Mouse (Mus musculus): ENCODE measurements around the gene 4930519G04Rik. TPM values are rescaled to one million over a fixed set of nuclear protein-coding genes. Genes with fewer than 3 reads are reported as not detected.
A peak's percentile ranks its signal among the peaks of the same experiment; 100 is the strongest.
"Not testable (repeated sequence)": the region's sequence is repeated elsewhere in the genome, so short reads cannot be mapped to it uniquely, and the experiment has no call there.

4930519G04Rik gene
- polyA plus RNA-seq (2016; fragmentation: Nextera tagmentation; extraction: Ambion mirVana): not detected in 2 replicates

DNA sequence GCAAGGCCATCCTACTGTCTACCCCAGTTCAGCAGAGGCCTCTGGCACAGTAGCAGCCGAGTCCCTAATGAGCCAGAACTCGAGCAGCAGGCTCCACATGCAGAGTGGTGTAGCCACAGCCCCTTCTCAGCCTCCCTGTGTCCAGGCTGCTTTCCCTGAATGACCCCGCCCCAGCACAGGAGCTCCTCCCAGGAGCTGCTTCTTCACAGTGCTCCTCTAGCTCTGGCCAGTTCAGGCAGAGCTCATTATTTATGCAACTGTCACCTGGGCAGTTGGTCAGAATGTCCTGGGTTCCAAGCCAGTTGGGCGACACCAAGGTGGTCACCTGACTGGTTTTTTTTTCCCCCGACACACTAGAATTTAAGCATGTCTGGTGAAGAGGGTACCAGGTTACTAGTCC, at the start of gene 4930519G04Rik:
4930519G04Rik (plus strand) TSS at position 301 of the 400 bp plus-strand sequence.
- peaks cover 13% of the 10 kb centered on the region for H3K27me3 ChIP-seq (replicated peaks; ENCODE audit: low read depth, poor library complexity, severe bottlenecking)
- WGBS: 81% methylated on average over 3 of the region's 5 CpGs

DNA sequence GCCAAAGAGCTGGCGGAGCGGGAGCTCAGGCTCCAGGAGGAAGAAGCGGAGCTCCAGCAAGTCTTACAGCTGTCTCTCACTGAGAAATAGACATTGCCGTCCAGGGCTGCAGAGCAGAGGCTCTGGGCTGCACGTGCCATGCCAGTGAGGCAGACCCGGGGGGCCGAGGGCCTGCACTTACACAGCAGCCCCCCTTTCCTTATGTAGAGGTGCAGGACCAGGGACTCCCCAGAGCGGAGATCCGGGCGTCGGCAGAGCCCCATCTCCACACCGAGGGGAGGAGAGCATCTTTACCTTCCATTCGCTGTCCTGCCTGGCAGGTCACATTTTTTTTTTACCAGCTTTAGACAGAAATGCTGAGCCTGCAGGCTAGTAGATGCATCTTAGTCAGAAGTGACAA, 49.1 kb upstream of the 4930519G04Rik start:
- peaks cover 97% of the 10 kb centered on the region for H3K36me3 ChIP-seq (replicated peaks)

More for the DNA sequence above, at the start of gene 4930519G04Rik:
- H3K36me3 ChIP-seq (replicated peaks); H3K4me3 ChIP-seq; H3K4me1 ChIP-seq; H3K9me3 ChIP-seq; DNase-seq (ENCODE audit: low spot score); H3K27ac ChIP-seq (replicated peaks): not testable (repeated sequence)

DNA sequence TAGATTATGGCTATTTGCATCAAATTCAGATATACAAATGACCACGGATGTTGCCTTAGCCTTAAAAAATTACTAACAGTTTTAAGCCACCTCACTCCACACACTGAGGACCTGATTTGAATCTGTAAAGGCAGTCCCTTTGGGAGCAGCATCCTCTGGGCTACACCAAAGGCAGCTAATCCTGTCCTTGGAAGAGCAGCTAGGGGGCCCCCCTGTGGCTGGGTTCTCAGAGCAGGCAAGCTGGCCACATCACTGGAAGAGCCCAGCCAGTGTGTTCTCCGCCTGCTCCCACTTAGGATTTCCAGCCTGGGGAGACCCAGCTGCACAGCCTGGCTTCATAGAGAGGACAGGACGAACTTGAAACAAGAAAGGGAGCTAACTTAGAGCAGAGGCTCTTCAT, 48.5 kb upstream of the 4930519G04Rik start:
- H3K27ac ChIP-seq (replicated peaks): no peak overlapping the region
- H3K4me1 ChIP-seq: peaks cover 52% of the 10 kb centered on the region
- peaks cover 97% of the 10 kb centered on the region for H3K36me3 ChIP-seq (replicated peaks)
- peak; percentile 46 for DNase-seq (ENCODE audit: low spot score)
- no peaks in the 10 kb centered on the region for H3K9me3 ChIP-seq
- no peak overlapping the region for H3K4me3 ChIP-seq
- WGBS: 34% methylated on average over 3 of the region's 3 CpGs
- no peaks in the 10 kb centered on the region for H3K27me3 ChIP-seq (replicated peaks; ENCODE audit: low read depth, poor library complexity, severe bottlenecking)

More for the DNA sequence above, 49.1 kb upstream of the 4930519G04Rik start:
- no peaks in the 10 kb centered on the region for H3K9me3 ChIP-seq
- WGBS: 84% methylated on average over 13 of the region's 13 CpGs
- H3K27ac ChIP-seq (replicated peaks): no peak overlapping the region
- H3K27me3 ChIP-seq (replicated peaks; ENCODE audit: low read depth, poor library complexity, severe bottlenecking): no peaks in the 10 kb centered on the region
- H3K4me1 ChIP-seq: peaks cover 45% of the 10 kb centered on the region
- DNase-seq (ENCODE audit: low spot score): no peak
- H3K4me3 ChIP-seq: no peak overlapping the region

DNA sequence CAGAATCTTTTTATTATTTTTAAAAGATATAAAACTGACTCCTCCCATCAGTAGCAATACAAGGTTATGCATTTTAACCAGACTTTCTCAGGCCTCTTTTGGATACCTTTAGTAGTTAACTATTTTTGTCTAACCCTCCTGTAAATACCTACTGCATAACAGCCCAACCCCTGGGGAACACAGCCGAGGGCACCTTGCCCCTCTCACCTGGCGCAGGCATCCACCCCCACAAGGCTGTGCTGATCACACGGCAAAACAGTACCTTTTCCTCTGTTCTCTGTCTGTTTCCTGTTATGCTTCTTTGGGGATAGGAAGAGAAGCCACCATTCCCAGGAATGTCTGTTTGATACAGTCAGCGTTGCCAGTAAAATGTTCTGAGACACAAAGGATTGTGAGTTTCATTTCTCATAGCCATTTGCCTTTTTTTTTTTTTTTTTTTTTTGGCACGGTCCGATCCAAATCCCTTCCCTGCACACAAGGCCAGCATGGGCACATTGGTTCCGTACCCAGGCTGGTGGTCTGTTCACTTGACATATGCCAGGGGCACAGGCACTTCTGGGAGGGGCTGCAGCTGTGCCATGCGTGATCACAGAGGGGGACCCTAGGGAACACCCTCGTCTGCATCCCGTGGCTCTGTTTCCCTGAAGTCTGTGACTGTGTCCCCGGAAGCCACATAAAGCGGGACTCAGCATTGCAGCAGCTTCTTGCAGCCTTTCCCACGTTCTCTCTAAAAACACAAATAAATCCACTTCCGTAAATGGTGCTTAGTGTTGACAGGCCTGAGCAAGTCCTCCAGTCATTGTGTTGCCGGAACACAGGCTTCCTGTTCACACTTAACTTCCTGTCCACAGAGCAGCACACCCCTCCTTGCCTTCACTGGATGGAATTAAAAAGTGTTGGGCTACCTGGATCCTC, 47.8 kb upstream of the 4930519G04Rik start:
- no peak for DNase-seq (ENCODE audit: low spot score)
- peaks cover 98% of the 10 kb centered on the region for H3K36me3 ChIP-seq (replicated peaks)
- no peak overlapping the region for H3K4me3 ChIP-seq
- H3K27me3 ChIP-seq (replicated peaks; ENCODE audit: low read depth, poor library complexity, severe bottlenecking): no peaks in the 10 kb centered on the region
- H3K9me3 ChIP-seq: no peaks in the 10 kb centered on the region
- no peak overlapping the region for H3K27ac ChIP-seq (replicated peaks)
- H3K4me1 ChIP-seq: peaks cover 52% of the 10 kb centered on the region
- 76% methylated on average over 15 of the region's 15 CpGs for WGBS

DNA sequence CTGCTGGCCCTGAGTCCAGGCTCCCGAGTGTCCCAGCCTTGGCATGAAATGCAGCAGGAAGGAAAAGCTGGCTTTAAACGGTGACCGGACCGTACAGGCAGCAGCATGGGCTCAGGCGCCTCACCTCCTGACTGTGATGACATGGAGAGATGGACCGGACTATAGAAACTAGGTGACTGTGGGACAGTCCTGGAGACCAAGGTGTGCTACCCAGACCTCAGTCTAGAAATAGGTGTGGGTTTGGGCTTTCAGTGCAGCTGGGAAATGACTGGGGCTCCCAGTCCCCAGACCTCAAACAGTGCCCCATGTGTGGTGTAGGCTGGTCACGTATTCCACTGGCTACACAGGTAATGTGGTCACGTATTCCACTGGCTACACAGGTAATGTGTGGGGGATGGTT, 46.8 kb upstream of the 4930519G04Rik start:
- H3K9me3 ChIP-seq: no peaks in the 10 kb centered on the region
- H3K4me3 ChIP-seq: no peak overlapping the region
- H3K27me3 ChIP-seq (replicated peaks; ENCODE audit: low read depth, poor library complexity, severe bottlenecking): no peaks in the 10 kb centered on the region
- peaks cover 45% of the 10 kb centered on the region for H3K4me1 ChIP-seq
- no peak overlapping the region for H3K27ac ChIP-seq (replicated peaks)
- H3K36me3 ChIP-seq (replicated peaks): peaks cover 98% of the 10 kb centered on the region
- 87% methylated on average over 8 of the region's 8 CpGs for WGBS
- no peak for DNase-seq (ENCODE audit: low spot score)

DNA sequence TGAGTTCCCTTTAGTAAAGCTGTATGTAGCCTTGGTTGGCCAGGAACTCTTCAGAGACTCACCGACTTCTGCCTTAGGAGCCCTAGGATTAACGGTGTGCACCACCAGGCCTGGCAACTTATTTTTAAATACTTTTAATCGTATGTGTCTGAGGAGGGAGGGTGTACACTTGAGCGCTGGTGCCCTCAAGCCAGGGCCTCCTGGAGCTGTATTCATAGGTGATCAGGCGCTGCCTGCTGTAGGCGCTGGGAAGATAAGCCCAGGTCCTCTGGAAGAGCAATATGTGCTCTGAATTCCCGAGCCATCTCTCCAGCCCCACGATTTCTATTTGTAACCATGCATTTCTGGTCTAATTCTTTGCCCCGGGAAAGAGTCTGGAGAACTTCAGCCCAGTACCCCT, 46.4 kb upstream of the 4930519G04Rik start:
- no peaks in the 10 kb centered on the region for H3K27me3 ChIP-seq (replicated peaks; ENCODE audit: low read depth, poor library complexity, severe bottlenecking)
- peaks cover 43% of the 10 kb centered on the region for H3K4me1 ChIP-seq
- no peak overlapping the region for H3K4me3 ChIP-seq
- 46% methylated on average over 9 of the region's 9 CpGs for WGBS
- no peak overlapping the region for H3K27ac ChIP-seq (replicated peaks)
- no peaks in the 10 kb centered on the region for H3K9me3 ChIP-seq
- DNase-seq (ENCODE audit: low spot score): no peak
- peaks cover 96% of the 10 kb centered on the region for H3K36me3 ChIP-seq (replicated peaks)

DNA sequence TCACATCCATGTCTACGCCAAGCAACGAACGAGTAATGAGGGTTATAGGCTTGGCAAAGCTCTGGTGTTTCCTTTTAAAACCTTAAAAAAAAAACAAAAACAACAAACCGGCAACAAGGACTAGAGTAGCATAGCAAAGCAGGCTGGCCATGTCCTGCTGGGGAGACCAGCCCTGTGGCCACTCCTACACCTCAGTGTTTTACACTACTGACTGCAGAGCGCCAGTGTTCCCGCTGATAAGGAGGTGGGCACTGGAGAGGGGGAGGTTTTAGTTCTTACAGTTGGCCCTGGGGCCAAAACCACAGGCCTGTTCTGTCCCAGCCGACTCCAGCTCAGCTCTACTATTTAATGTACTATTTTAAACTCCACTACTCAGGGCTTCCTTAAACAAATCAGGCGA, 46.0 kb upstream of the 4930519G04Rik start:
- 33% methylated on average over 8 of the region's 8 CpGs for WGBS
- no peaks in the 10 kb centered on the region for H3K27me3 ChIP-seq (replicated peaks; ENCODE audit: low read depth, poor library complexity, severe bottlenecking)
- no peak overlapping the region for H3K4me3 ChIP-seq
- no peak for DNase-seq (ENCODE audit: low spot score)
- H3K27ac ChIP-seq (replicated peaks): no peak overlapping the region
- peaks cover 96% of the 10 kb centered on the region for H3K36me3 ChIP-seq (replicated peaks)
- no peaks in the 10 kb centered on the region for H3K9me3 ChIP-seq
- H3K4me1 ChIP-seq: peaks cover 47% of the 10 kb centered on the region

DNA sequence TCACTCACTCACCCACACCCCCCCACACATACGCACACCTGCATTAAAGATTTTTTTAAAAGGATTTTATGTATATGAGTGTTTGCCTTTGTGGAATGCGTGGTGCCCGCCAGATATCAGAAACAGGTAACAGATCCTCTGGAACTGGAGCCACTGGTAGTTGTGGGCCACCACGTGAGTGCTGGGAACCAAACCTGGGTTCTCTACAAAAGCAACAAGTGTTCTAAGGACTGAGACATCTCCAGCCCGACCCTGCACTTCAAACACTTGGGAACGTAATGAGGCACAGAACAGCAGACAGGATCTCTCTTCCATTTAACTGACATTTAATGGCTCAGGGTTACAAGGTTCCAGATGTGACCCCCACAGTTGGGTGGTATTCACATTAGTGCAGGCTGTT, 45.6 kb upstream of the 4930519G04Rik start:
- Histone ChIP-seq H3K36me3 (replicated peaks) (peaks cover 96% of the 10 kb centered on the region), H3K9me3 (no peaks in the 10 kb centered on the region), H3K4me1 (peaks cover 52% of the 10 kb centered on the region), H3K4me3 (no peak overlapping the region), H3K27me3 (replicated peaks; ENCODE audit: low read depth, poor library complexity, severe bottlenecking) (no peaks in the 10 kb centered on the region), H3K27ac (replicated peaks) (no peak overlapping the region)
- peak; percentile 24 for DNase-seq (ENCODE audit: low spot score)
- 58% methylated on average over 6 of the region's 6 CpGs for WGBS

DNA sequence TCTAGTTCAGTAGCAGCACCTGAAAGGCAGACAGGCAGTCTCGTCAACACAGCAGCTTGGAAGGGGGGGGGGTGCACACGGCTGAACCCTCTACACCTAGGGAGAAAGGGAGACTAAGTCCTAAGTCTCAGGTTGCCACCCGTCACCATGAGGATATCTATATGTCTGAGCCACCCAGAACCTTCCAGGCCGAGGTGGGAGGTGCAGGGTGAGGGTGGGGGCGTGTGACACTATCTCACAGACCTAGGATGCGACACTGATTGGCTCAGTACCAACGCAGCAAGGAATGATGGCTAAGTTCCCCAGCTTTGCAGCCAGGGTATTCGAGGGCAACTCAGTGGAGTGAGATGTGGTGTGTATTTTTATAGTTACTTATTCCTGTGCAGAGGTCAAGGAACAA, 45.1 kb upstream of the 4930519G04Rik start:
- no peaks in the 10 kb centered on the region for H3K9me3 ChIP-seq
- H3K4me1 ChIP-seq: peaks cover 53% of the 10 kb centered on the region
- no peak overlapping the region for H3K4me3 ChIP-seq
- H3K27ac ChIP-seq (replicated peaks): no peak overlapping the region
- whole genome bisulfite sequencing: 72% methylated on average over 8 of the region's 8 CpGs
- DNase-seq (ENCODE audit: low spot score): no peak
- peaks cover 92% of the 10 kb centered on the region for H3K36me3 ChIP-seq (replicated peaks)
- H3K27me3 ChIP-seq (replicated peaks; ENCODE audit: low read depth, poor library complexity, severe bottlenecking): no peaks in the 10 kb centered on the region

DNA sequence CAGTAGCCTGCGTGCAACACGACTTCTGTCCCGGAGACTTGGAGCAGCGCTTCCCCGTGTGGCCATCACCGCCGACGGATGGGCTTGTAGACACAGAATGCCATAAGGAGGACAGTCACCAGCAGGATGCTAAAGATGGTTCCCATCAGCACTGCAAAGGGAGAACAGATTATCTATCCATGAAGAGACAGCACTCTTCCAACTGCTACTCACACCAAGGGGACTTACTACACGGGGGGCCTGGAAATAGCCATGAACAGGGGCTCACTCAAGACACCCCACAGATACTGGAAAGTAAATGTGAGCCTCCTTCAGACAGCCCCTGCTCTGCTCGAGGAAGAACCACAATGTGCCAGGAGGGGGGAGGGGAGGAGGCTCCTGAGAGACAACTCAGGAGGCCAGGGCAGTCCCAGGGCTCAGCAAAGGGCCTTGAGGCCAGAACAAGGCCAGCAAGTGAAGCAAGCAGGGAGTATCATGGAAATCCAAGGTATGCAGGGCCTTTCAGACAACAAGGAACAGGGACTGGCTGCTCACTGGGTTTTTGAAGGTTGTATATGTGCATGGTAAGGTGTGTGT, 44.2 kb upstream of the 4930519G04Rik start:
- 82% methylated on average over 10 of the region's 10 CpGs for WGBS
- H3K9me3 ChIP-seq: no peaks in the 10 kb centered on the region
- H3K36me3 ChIP-seq (replicated peaks): peaks cover 83% of the 10 kb centered on the region
- H3K27me3 ChIP-seq (replicated peaks; ENCODE audit: low read depth, poor library complexity, severe bottlenecking): no peaks in the 10 kb centered on the region
- no peak for DNase-seq (ENCODE audit: low spot score)
- peaks cover 53% of the 10 kb centered on the region for H3K4me1 ChIP-seq
- H3K4me3 ChIP-seq: no peak overlapping the region
- no peak overlapping the region for H3K27ac ChIP-seq (replicated peaks)

DNA sequence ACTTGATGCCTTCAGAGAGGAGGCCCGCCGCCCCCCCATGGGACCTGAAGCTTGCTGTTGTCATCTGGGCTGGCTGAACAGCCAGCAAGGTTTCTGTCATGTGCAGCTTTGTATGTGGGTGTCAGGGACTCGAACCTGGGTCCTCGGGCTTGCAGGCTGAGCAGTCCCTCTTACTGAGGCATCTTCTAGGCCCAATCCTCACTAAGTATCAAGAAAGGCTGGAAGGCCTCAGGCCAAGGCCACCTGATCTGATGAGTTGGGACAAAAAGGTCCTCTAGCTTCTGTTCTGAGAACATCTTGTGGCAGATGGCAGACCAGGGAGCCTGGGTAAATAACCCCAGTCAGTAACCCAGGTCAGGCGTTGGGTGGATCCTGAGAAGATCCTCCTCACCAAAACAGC, 43.6 kb upstream of the 4930519G04Rik start:
- no peaks in the 10 kb centered on the region for H3K9me3 ChIP-seq
- no peak for DNase-seq (ENCODE audit: low spot score)
- peaks cover 53% of the 10 kb centered on the region for H3K4me1 ChIP-seq

DNA sequence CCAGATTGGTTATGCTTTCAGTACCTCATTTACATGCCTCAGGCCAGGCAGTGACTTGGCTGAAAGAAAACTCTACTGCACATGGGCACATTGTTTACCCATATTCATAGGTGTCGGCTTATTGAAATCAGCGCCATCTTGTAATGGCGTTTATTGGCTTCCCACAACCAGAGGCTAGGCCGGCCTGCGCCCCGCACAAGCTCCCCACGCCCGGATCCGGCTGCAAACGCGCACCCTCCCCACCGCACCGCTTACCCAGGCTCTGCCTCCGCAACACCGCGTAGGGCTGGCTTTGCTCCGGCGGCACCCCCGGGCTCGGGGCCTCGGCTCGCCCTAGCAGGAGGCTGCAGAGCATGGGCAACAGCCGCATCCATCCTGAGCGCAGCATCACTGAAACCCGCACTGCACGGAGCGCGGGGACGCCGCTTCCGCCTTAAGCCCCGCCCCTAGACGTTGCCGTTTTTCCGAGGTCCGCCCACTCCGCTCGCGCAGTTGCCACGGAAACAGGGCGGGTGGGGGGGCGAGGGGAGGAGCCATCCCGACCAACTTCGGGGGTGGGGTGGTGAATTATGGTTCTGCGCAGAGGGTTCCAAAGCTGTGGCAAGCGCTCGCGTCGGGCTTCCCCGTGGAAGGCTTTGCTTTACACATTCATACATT, 39.8 kb upstream of the 4930519G04Rik start:
- Histone ChIP-seq H3K27me3 (replicated peaks; ENCODE audit: low read depth, poor library complexity, severe bottlenecking) (no peaks in the 10 kb centered on the region), H3K4me1 (peaks cover 32% of the 10 kb centered on the region), H3K9me3 (no peaks in the 10 kb centered on the region), H3K27ac (replicated peaks) (peak overlapping the region; percentile 93), H3K36me3 (replicated peaks) (peaks cover 58% of the 10 kb centered on the region), H3K4me3 (peak overlapping the region; percentile 80)
- WGBS: under 1% methylated on average over 50 of the region's 50 CpGs
- peak; percentile 94 for DNase-seq (ENCODE audit: low spot score)

More for the DNA sequence above, 43.6 kb upstream of the 4930519G04Rik start:
- peaks cover 78% of the 10 kb centered on the region for H3K36me3 ChIP-seq (replicated peaks)
- no peak overlapping the region for H3K4me3 ChIP-seq
- 93% methylated on average over 5 of the region's 5 CpGs for WGBS
- H3K27me3 ChIP-seq (replicated peaks; ENCODE audit: low read depth, poor library complexity, severe bottlenecking): no peaks in the 10 kb centered on the region
- no peak overlapping the region for H3K27ac ChIP-seq (replicated peaks)
